Mouse (Mus musculus) heart, postnatal 0 days (tissue): ENCODE measurements around the gene Dpy19l3.

Experiments used
- CTCF ChIP-seq: IDR thresholded peaks from 2 replicates; pipeline ENCODE4 v1.5.1; 2016; ENCODE audit warnings: antibody characterized with exemption, control low read depth, low read depth
- EP300 ChIP-seq: IDR thresholded peaks from 2 replicates; pipeline ENCODE4 v1.6.1; 2016; ENCODE audit warnings: antibody characterized with exemption, low read depth

GRCm38 (mm10) chr7:35640072-35640471 lies 114.2 kb downstream of the Dpy19l3 start:
- no peak for TF ChIP-seq EP300
- no peak for TF ChIP-seq CTCF
